Mouse (Mus musculus) midbrain, embryonic 16.5 days (tissue): Measurements from ENCODE around the gene Ephb1. TPM values are rescaled to one million over a fixed set of nuclear protein-coding genes. Genes with fewer than 3 reads are reported as not detected.

Source experiments
- ATAC-seq: fragments of 200-750 bp; cut with Nextera tagmentation; 2 replicates; pipeline ENCODE4 v1.8.0; 2017; ENCODE audit warnings: moderate TSS enrichment
- H3K27ac ChIP-seq: fragments of 300-500 bp; sonication (generic); 2 replicates; pipeline ENCODE4 v1.5.1; 2014; ENCODE audit warnings: mild to moderate bottlenecking, low read length, mixed read lengths
- H3K27me3 ChIP-seq: fragments of 300-500 bp; sonication (generic); 2 replicates; pipeline ENCODE4 v1.6.1; 2014; ENCODE audit warnings: low read depth, low read length, mixed read lengths; ENCODE audit not compliant: control insufficient read depth, insufficient read depth
- H3K36me3 ChIP-seq: fragments of 300-500 bp; sonication (generic); 2 replicates; pipeline ENCODE4 v1.6.1; 2014; ENCODE audit warnings: mild to moderate bottlenecking, low read length, moderate library complexity, mixed read lengths; ENCODE audit not compliant: control insufficient read depth, insufficient read depth
- H3K4me1 ChIP-seq: fragments of 300-500 bp; sonication (generic); 2 replicates; pipeline ENCODE4 v1.6.1; 2014; ENCODE audit warnings: mild to moderate bottlenecking, low read length, mixed read lengths; ENCODE audit not compliant: control insufficient read depth, insufficient read depth
- H3K4me2 ChIP-seq: fragments of 300-500 bp; sonication (generic); 2 replicates; pipeline ENCODE4 v1.6.1; 2014; ENCODE audit warnings: mild to moderate bottlenecking, low read length, mixed read lengths
- H3K4me3 ChIP-seq: fragments of 300-500 bp; sonication (generic); 2 replicates; pipeline ENCODE4 v1.5.1; 2014; ENCODE audit warnings: low read depth, mild to moderate bottlenecking, low read length, moderate library complexity, mixed read lengths
- H3K9ac ChIP-seq: fragments of 300-500 bp; sonication (generic); 2 replicates; pipeline ENCODE4 v1.6.1; 2014; ENCODE audit warnings: low read depth, low read length, mixed read lengths
- H3K9me3 ChIP-seq: fragments of 300-500 bp; sonication (generic); replicated peaks from 2 replicates; pipeline ENCODE4 v1.6.1; 2014; ENCODE audit warnings: mild to moderate bottlenecking, low read length, mixed read lengths; ENCODE audit not compliant: control insufficient read depth, poor library complexity, severe bottlenecking
- WGBS: fragments of 180-500 bp; shearing (Covaris S2); extraction: QIAGEN DNeasy Blood & Tissue Kit; methylation state at CpG from one replicate; pipeline ENCODE4 v1.1.7; 2014; 5-methylcytosine and 5-hydroxymethylcytosine counted together
- polyA plus RNA-seq: library from polyadenylated mRNA; unstranded; fragments of >200 nt; fragmentation: Nextera tagmentation; extraction: Ambion mirVana; gene quantifications from 2 replicates; pipeline ENCODE4 v1.2.1, GENCODE M21; 2015

Ephb1 gene
- polyA plus RNA-seq, 1 experiment from 2014 or later = 80.1 TPM

DNA sequence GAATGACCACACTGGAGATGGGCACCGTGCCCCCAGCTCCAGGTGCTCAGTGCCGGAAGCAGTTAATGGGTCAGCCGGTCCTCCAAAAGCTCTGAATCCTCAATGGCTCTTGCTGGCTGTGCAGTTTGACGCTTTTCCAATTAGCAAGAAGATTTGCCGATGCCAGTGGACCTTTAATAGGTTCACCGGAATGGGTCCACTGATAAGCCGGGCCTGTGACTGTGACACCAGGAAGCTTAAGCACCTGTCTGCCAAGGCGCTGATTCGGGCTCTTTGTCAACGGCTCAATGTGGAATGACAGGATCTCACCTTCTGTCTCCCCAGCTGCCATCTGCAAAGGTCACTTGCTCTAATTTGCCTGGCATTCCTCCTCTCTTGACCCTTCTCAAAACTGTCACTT, 239.2 kb downstream of the Ephb1 start:
- Histone ChIP-seq H3K27me3 (no peaks in the 10 kb centered on the region), H3K4me2 (no peak overlapping the region), H3K27ac (no peak overlapping the region), H3K9ac (no peak overlapping the region), H3K4me1 (no peaks in the 10 kb centered on the region), H3K9me3 (no peaks in the 10 kb centered on the region), H3K4me3 (no peak overlapping the region), H3K36me3 (no peaks in the 10 kb centered on the region)
- WGBS = 86% methylated on average over 10 of the region's 10 CpGs
- no peak for ATAC-seq

DNA sequence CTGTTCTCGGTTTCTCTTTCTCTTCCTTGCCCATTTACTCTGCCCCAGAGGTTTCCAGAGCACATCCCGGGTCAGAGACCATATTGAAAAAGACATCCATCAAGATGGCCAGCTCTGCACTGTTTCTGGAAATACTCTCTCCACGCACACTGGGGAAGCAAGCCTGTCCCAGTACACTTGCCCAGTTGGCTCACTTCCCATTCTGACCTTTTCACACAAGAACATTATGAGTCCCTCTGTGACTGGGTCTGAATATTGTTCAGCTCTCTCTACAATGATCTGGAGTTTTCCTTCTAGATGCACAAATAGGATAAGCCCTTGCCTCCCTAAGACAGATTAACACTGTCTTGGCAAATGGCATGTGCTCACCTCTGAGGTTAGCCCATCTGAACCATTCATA, 243.0 kb downstream of the Ephb1 start:
- Histone ChIP-seq H3K4me3 (no peak overlapping the region), H3K4me1 (peaks cover 17% of the 10 kb centered on the region), H3K9ac (no peak overlapping the region), H3K9me3 (no peaks in the 10 kb centered on the region), H3K4me2 (no peak overlapping the region), H3K27me3 (no peaks in the 10 kb centered on the region), H3K36me3 (no peaks in the 10 kb centered on the region), H3K27ac (no peak overlapping the region)
- WGBS = 66% methylated on average over 3 of the region's 3 CpGs
- no peak for ATAC-seq

- no peaks in the 10 kb centered on the region for H3K9me3 ChIP-seq
- peaks cover 17% of the 10 kb centered on the region for H3K4me1 ChIP-seq
- no peak overlapping the region for H3K27ac ChIP-seq
- WGBS = 44% methylated on average over 3 of the region's 3 CpGs
- no peaks in the 10 kb centered on the region for H3K27me3 ChIP-seq
- no peak overlapping the region for H3K4me3 ChIP-seq
- H3K9ac ChIP-seq = no peak overlapping the region
- no peaks in the 10 kb centered on the region for H3K36me3 ChIP-seq
- ATAC-seq = no peak
- no peak overlapping the region for H3K4me2 ChIP-seq
Measured at GRCm38 (mm10) chr9:102107978-102108377, 246.5 kb downstream of the Ephb1 start.

GRCm38 (mm10) chr9:102107213-102107612, 247.3 kb downstream of the Ephb1 start:
- no peaks in the 10 kb centered on the region for H3K9me3 ChIP-seq
- H3K4me2 ChIP-seq = no peak overlapping the region
- no peak overlapping the region for H3K4me3 ChIP-seq
- H3K4me1 ChIP-seq = peaks cover 17% of the 10 kb centered on the region
- H3K36me3 ChIP-seq = no peaks in the 10 kb centered on the region
- no peak overlapping the region; the same call in 1 of the 2 replicates for H3K27ac ChIP-seq
- no peaks in the 10 kb centered on the region for H3K27me3 ChIP-seq
- no peak overlapping the region for H3K9ac ChIP-seq
- peak; percentile 29; the same call in 1 of the 2 replicates for ATAC-seq
- 21% methylated on average over 2 of the region's 2 CpGs for WGBS

DNA sequence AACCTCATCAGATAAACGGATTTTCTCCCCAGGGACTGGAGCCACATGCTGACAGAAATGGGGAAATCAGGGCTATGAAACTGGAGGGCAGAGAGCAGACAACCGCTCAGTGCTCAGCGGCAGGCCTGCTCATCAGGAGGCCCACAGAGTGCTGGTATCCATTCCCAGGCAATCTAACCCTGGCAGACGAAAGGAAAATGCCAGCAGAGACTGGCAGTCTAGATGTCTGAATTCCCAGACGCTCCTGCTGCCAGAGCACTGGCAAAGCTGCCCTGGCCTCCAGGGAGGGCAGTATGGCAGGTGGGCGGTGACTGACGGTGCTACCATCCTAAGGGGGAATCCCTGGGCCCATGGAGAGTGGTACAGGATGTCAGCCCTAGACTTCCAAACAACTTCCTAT, 257.7 kb downstream of the Ephb1 start:
- no peak for ATAC-seq

GRCm38 (mm10) chr9:102088598-102088997, 265.9 kb downstream of the Ephb1 start:
- Histone ChIP-seq H3K27me3 (no peaks in the 10 kb centered on the region), H3K4me3 (no peak overlapping the region), H3K36me3 (no peaks in the 10 kb centered on the region), H3K4me2 (no peak overlapping the region), H3K9me3 (no peaks in the 10 kb centered on the region), H3K9ac (no peak overlapping the region), H3K27ac (no peak overlapping the region), H3K4me1 (peaks cover 7% of the 10 kb centered on the region)
- 86% methylated on average over 5 of the region's 5 CpGs for WGBS
- ATAC-seq = no peak

More for the DNA sequence above, 257.7 kb downstream of the Ephb1 start:
- Histone ChIP-seq H3K4me3 (no peak overlapping the region), H3K9me3 (no peaks in the 10 kb centered on the region; the same call in 1 of the 2 replicates), H3K27ac (peak overlapping the region; percentile 12), H3K4me2 (no peak overlapping the region), H3K27me3 (no peaks in the 10 kb centered on the region), H3K4me1 (peaks cover 2% of the 10 kb centered on the region; the same call in 1 of the 2 replicates), H3K9ac (no peak overlapping the region), H3K36me3 (peaks cover 3% of the 10 kb centered on the region; the same call in 1 of the 2 replicates)
- 24% methylated on average over 7 of the region's 7 CpGs for WGBS

DNA sequence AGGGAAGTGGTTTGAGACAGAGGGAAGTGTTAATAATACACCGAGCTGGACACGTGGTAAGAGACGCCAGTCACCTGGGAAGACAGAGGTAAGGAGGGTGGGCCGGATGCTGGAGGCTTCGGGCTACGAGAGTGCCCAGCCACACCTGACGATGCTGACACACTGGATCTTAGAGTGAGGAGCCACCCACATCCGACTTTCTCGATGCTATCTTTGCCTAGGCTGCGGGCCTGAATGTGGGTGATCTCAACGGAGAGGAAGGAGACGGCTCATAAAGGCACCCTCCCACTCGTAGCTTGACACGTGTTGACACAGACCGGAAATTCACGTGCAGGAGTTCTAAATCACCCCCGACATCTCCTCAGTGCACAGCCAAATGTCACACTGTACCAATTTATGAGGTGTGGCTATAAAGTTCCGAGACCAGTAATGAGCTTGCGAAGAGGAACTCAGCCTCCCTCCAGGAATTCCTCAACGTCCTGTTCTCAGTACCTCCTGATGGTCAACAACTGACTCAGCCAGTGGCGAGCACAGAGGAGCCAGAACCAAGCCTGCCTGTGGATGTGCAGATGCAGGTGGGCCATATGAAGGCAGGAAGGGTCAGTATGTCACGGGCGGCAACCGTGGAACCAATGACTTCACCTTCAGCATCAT, 268.3 kb downstream of the Ephb1 start:
- no peaks in the 10 kb centered on the region for H3K9me3 ChIP-seq
- no peaks in the 10 kb centered on the region for H3K27me3 ChIP-seq
- H3K4me1 ChIP-seq = peaks cover 5% of the 10 kb centered on the region; the same call in 1 of the 2 replicates
- H3K36me3 ChIP-seq = no peaks in the 10 kb centered on the region
- no peak overlapping the region for H3K27ac ChIP-seq
- no peak overlapping the region for H3K4me2 ChIP-seq
- 91% methylated on average over 24 of the region's 24 CpGs for WGBS
- no peak overlapping the region for H3K4me3 ChIP-seq
- ATAC-seq = no peak
- H3K9ac ChIP-seq = no peak overlapping the region

- no peak overlapping the region for H3K9ac ChIP-seq
- H3K27me3 ChIP-seq = no peaks in the 10 kb centered on the region
- peaks cover 7% of the 10 kb centered on the region; the same call in 1 of the 2 replicates for H3K4me1 ChIP-seq
- no peak for ATAC-seq
- no peak overlapping the region for H3K4me2 ChIP-seq
- 91% methylated on average over 9 of the region's 9 CpGs for WGBS
- H3K36me3 ChIP-seq = no peaks in the 10 kb centered on the region
- H3K9me3 ChIP-seq = no peaks in the 10 kb centered on the region
- H3K27ac ChIP-seq = no peak overlapping the region
- no peak overlapping the region for H3K4me3 ChIP-seq
Measured at GRCm38 (mm10) chr9:102085477-102085876, 269.0 kb downstream of the Ephb1 start.

DNA sequence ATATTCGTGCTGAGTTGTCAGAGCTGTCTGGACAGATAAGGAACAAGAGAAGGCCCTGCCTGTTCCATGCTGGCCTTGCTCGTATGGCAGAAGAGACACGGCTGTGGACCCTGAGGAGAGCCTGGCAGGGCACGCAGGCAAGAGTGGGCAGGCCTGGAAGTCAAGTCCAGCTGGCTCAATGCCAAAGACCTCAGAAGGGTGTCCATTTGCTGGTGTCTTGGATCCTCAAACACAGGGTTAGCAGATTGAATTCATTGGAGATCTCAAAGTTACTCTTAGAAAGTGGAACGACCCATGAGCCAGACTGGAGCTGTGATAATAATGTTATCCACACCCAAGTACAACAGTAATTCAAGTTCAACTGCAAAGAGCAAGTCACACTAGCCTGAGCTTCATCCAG, 273.6 kb downstream of the Ephb1 start:
- Histone ChIP-seq H3K4me1 (peaks cover 6% of the 10 kb centered on the region; the same call in 1 of the 2 replicates), H3K4me2 (no peak overlapping the region), H3K27ac (no peak overlapping the region), H3K36me3 (no peaks in the 10 kb centered on the region), H3K4me3 (no peak overlapping the region), H3K9me3 (no peaks in the 10 kb centered on the region), H3K27me3 (no peaks in the 10 kb centered on the region), H3K9ac (no peak overlapping the region)
- no peak for ATAC-seq
- WGBS = 81% methylated on average over 5 of the region's 5 CpGs
